Mouse (Mus musculus) right cerebral cortex, adult 18-20 months (tissue): Measurements from ENCODE around the gene Ass1.
A peak's percentile ranks its signal among the peaks of the same experiment; 100 is the strongest.
"Not testable (repeated sequence)": the region's sequence is repeated elsewhere in the genome, so short reads cannot be mapped to it uniquely, and the experiment has no call there.

Experiments
- DNase-seq: peaks from one replicate; pipeline ENCODE4 v3.0.0; 2022; ENCODE audit warnings: mixed read lengths

Ass1 gene

DNA sequence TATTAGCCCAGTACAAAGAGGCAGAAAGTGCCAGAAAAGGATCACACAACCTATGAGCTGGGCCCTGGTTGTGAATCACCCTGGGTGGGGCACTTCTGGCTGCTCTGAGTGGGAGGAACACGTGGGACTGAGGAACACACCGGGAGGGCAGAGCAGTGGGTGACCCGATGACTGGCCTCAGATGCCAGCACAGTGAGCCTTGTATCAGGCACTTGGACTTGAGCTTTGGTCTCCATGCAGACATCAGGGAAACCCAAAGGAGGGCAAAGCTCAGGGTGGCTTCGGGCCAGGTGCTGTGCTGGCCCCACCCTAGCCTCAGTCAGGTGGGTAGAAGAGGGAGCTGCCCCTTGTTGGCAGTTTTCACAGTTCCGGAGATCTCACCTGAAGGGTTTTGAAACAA, 71.6 kb downstream of the Ass1 start:
- no peak for DNase-seq

DNA sequence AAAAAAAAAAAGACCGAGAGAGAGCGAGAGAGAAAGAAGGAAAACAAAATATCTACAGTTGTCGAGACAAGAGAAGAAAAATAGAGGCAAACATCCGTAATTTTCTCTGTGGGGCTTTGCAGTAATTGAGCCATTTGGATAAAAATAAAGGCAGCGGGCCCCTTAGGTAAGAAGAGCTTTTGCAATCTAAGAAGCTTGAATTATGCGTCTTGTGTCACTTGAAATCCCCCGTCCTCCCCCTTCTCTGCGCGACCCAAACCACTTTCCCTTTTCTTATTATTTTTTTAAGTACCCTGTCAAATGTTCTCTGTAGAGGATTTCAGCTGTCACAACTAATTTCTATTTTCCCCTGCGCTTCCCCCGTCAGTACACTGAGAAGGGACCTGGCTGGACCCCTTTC, 77.7 kb downstream of the Ass1 start:
- DNase-seq = no peak

DNA sequence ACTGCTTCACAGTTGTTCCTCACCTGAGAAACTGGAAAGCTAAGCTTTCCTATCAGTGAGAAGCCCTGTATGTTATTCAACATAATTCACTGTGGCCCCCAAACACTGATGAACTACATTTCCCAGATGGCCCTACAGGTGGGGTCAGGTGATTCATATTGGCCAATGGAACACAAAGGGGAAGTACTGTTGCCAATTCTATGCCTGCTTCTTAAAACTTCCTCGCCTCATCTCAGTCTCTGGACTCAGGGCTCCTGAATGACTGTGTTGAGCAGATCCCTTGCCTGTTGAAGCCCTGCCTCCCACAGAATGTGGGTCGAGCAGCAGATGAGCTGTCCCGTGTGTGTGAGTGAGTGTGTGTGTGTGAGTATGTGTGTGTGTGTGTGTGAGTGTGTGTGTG, 80.5 kb downstream of the Ass1 start:
- DNase-seq = no peak

DNA sequence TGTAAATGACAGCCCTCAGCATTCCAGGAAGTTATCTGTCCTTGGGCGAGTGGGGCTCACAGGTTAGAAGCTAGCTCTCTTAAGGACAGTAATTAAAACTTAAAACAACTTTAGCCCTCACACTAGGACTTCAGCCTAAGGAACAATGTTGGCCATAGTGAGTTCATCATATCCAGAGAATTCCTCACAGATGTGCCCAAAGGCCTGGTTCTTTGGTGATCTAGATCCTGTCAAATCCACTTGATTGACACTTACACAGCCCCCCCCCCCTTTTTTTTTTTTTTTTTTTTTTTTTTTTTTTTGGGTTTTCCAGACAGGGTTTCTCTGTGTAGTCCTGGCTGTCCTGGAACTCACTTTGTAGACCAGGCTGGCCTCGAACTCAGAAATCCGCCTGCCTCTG, 81.3 kb downstream of the Ass1 start:
- not testable (repeated sequence) for DNase-seq

DNA sequence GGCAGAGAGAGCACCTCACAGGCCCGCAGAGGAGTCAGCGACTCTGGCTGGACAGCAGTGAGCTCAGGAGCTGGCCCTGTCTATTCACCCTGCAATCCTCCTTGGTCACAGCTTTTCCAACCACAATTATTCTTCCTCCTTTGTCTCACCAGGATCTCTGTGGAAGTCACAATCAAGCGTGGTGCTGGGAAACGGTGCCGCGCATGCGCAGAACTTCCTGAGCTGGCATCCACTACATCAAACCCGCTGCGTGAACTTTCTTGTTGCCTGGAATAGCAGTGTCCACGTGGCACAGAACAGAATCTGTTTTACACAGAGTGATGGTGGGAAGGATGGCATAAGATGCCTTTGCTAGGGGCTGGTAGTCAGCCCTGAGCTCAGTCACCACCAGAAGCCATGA, 82.0 kb downstream of the Ass1 start:
- peak; percentile 2 for DNase-seq

DNA sequence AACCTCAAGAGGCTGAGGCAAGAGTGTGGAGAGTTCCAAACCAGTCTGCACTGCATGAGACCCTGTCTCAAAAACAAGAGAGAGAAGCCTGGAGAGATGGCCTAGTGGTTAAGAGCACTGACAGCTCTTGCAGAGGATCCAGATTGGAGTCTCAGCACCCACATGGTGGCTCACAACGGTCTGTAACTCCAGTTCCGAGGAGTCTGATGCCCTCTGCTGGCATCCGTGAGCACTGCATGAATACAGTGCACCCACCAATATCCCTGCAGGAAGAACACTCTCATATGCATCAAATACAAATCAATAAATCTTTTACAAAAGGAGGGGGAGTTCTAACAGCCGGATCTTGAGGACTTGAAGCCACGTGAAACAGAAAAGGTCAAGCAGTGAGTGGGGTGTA, 84.6 kb downstream of the Ass1 start:
- DNase-seq = no peak
